Mouse (Mus musculus): ENCODE results near the gene Epm2aip1. TPM values are rescaled to one million over a fixed set of nuclear protein-coding genes. Genes with fewer than 3 reads are reported as not detected.
A peak's percentile ranks its signal among the peaks of the same experiment; 100 is the strongest.

The Epm2aip1 gene
- 8.9 and 9.3 TPM in 2 replicates for total RNA-seq (2012; rRNA removed)
- 11.2 and 12.2 TPM in 2 replicates for total RNA-seq (2014; rRNA removed)
- polyA plus RNA-seq (2012; ENCODE audit: insufficient read length, low read depth), result 8.9 and 11.4 TPM in 2 replicates

- H3K4me2 ChIP-seq (ENCODE audit: insufficient read depth, low read depth, poor library complexity, severe bottlenecking), result peak within 1 kb of the TSS; percentile 96
- DNase-seq (ENCODE audit: extremely low read depth), result peak; percentile 100
- peaks cover 13 to 37% of the 10 kb centered on the region in 2 experiments for H3K36me3 ChIP-seq (replicated peaks in 1 of 2; ENCODE audit: control insufficient read depth in 1 of 2, insufficient read depth in 1 of 2, low read length in 1 of 2)
- peaks cover 8 to 34% of the 10 kb centered on the region in 2 experiments; a peak in 3 of 4 replicates for H3K4me1 ChIP-seq (ENCODE audit: control insufficient read depth in 1 of 2, insufficient read depth in 2 of 2)
- H3K9me3 ChIP-seq (replicated peaks; ENCODE audit: low read length), result no peaks in the 10 kb centered on the region
- H3K79me2 ChIP-seq (replicated peaks; ENCODE audit: control insufficient read depth, extremely low read depth, insufficient read depth, poor library complexity, severe bottlenecking), result peaks cover 59% of the 10 kb centered on the region
- peak within 1 kb of the TSS; percentile 81 for H3K9ac ChIP-seq (ENCODE audit: insufficient read depth, low read depth)
- H3K27me3 ChIP-seq (replicated peaks), result no peaks in the 10 kb centered on the region
- TF ChIP-seq TCF12 (IDR thresholded peaks at IDR 0.05; ENCODE audit: low read depth, low read length) (peak; percentile 61; the same call in 1 of the 2 replicates), UBTF (IDR thresholded peaks at IDR 0.05; ENCODE audit: low read depth, low read length) (peak; percentile 91; the same call in 1 of the 2 replicates), NELFE (IDR thresholded peaks at IDR 0.05; ENCODE audit: low read depth, low read length) (peak; percentile 92), JUND (conservative IDR thresholded peaks at IDR 0.05; ENCODE audit: low read depth, low read length) (no peak), SIN3A (IDR thresholded peaks at IDR 0.05; ENCODE audit: low read length) (peak; percentile 74), HCFC1 (IDR thresholded peaks at IDR 0.05; ENCODE audit: low read depth, low read length) (peak; percentile 77), E2F4 (IDR thresholded peaks at IDR 0.05; ENCODE audit: insufficient replicate concordance, low read depth, low read length) (peak; percentile 77; the same call in 1 of the 2 replicates), ELF1 (IDR thresholded peaks at IDR 0.05; ENCODE audit: low read depth, low read length) (peak; percentile 71), EP300 (IDR thresholded peaks at IDR 0.05; ENCODE audit: low read length) (no peak), CTCF (conservative IDR thresholded peaks at IDR 0.05 in 1 of 2, IDR thresholded peaks at IDR 0.05 in 1 of 2; ENCODE audit: low read depth in 2 of 2, low read length in 2 of 2) (0 out of 4 replicates have a peak, but pooled peaks of 1 of the 2 experiments have one; percentile 3), NRF1 (IDR thresholded peaks at IDR 0.05; ENCODE audit: low read depth, low read length) (peak; percentile 94), BHLHE40 (IDR thresholded peaks at IDR 0.05; ENCODE audit: low read depth, low read length) (0 out of 2 replicates have a peak, but pooled peaks have one; percentile 8), TBP (conservative IDR thresholded peaks at IDR 0.05; ENCODE audit: low read depth, low read length) (peak; percentile 89), CHD2 (IDR thresholded peaks at IDR 0.05; ENCODE audit: low read length) (peak; percentile 78), KAT2A (IDR thresholded peaks at IDR 0.05; ENCODE audit: insufficient replicate concordance, low read length) (0 out of 2 replicates have a peak, but pooled peaks have one; percentile 15), IRF4 (IDR thresholded peaks at IDR 0.05; ENCODE audit: low read depth, low read length) (peak; percentile 24; the same call in 1 of the 2 replicates), ZNF384 (IDR thresholded peaks at IDR 0.05; ENCODE audit: low read depth, low read length) (no peak), MXI1 (IDR thresholded peaks at IDR 0.05; ENCODE audit: low read depth, low read length) (peak; percentile 82), USF1 (IDR thresholded peaks at IDR 0.05; ENCODE audit: low read depth, low read length) (no peak), POLR2A (IDR thresholded peaks at IDR 0.05; ENCODE audit: low read depth, low read length) (peak; percentile 96), MAZ (IDR thresholded peaks at IDR 0.05; ENCODE audit: low read depth, low read length) (no peak), POLR2AphosphoS2 (IDR thresholded peaks at IDR 0.05; ENCODE audit: low read depth, low read length) (peak; percentile 68; the same call in 1 of the 2 replicates), ZMIZ1 (IDR thresholded peaks at IDR 0.05; ENCODE audit: low read depth, low read length) (peak; percentile 88)
- peak within 1 kb of the TSS; percentile 82 to 99 (median 92) for H3K4me3 ChIP-seq (replicated peaks in 1 of 3; ENCODE audit: low read depth in 2 of 3, low read length in 2 of 3, poor library complexity in 1 of 3)
- in situ Hi-C loops (cut with MboI; ENCODE audit: low pct_ligation_motif_present, low pct_unique_long_range_greater_than_20kb, low sequenced_read_pairs), result loop anchor here (10.0 kb wide), 1 partner anchor 193 kb away; no protein-coding TSS in a partner anchor
- dilution Hi-C loops (cut with MboI; ENCODE audit: extremely low pct_ligation_motif_present, extremely low pct_unique_long_range_greater_than_20kb, low sequenced_read_pairs), result no loop called here
- H3K27ac ChIP-seq (ENCODE audit: insufficient read depth, low read depth), result peak within 1 kb of the TSS; percentile 87
These were observed at the start of gene Epm2aip1, which contains the start of gene Mlh1 for GRCm38 (mm10) chr9:111271434-111272160. TSS of gene Epm2aip1 (plus strand) at chr9:111271929. TSS of gene Mlh1 (minus strand) at chr9:111271791.
